Mouse (Mus musculus) thymus, postnatal 10 days (tissue): ENCODE data around the gene Muc2.

Experiments used
- DNase-seq, 2 experiments: peaks; one replicate each; pipeline ENCODE4 v3.0.0; 2021; ENCODE audit warnings: low spot score in 2 of 2

Muc2 gene

DNA sequence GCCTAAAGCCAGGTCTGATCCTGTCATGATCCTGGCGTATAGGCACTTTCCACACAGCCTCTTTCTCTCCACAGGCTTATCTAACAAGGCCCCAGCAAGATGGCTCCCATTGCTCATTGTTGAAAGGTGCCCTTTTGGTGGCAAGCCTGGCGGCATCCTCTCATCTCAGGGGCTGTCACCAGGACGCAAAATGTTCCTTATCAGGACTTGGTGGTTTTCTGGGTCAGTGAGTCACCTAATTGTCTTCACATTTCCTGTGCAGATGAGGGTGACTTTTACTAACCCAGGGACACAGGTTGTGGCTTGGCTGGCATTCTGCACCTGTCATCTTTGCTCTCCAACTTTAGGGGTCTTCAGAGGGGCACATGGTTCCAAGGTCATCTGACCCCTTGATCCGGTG lies 68.2 kb downstream of the Muc2 start:
- DNase-seq: no peak

DNA sequence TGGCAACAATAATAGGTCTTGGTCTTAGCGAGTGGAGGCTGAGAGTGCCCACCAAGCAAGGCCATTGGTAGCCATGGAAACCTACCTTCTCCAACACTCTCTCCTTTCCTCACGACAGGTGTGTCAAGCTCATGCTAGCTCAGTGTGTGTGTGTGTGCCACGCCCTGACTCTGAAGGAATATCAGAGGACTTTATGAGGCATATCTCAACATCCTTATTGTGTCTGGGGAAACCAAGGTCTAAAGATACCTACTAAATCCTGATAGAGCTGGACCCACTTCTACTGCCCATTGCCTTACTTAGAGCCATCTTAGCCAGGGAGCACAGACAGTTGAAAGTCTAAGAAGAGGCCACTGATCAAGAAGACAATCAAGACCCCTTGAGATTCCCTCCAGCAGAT lies 80.4 kb downstream of the Muc2 start:
- no peak for DNase-seq

- no peak for DNase-seq
Measured at GRCm38 (mm10) chr7:141770988-141771387, 80.8 kb downstream of the Muc2 start.

DNA sequence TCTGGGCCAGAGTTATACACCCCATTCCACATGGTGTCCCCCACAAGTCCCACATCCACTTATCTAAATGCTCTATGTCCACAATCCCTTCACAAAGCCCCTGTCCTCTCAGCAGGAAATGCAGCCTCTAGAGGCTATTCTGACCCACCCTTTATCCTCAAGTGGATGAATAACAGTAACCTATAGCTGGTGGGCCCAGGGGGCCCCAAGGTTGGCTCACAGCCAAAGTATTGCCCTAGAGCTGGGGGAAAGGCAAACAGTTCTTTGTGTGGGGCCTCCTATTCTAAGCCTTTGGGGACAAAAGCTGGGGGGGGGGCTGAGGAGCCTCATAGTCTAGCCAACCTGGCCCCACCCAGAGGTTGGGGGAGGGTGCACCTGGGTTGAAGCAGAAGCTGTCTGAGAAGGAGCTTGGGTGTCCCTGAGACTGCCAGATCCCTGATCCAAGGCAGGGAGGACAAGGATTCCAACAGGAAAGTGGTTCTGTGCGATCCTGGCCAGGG lies 82.0 kb downstream of the Muc2 start:
- no peak for DNase-seq

DNA sequence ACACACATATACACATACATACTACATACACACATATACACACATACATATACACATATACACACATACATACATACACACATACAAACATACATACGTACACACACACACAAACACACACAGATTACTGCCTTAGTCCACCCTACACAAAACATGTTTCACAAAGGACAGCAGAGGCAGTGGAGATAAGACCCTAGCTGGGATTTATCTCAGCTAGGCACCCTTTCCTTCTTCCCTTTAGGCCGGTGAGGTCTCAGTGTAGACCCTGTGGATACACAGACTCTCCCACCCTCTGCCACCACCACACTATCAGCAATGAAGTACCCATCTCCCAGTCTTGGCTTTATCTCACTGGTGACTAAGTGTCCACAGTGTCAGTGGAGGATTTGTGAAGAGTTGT lies 84.7 kb downstream of the Muc2 start:
- no peak for DNase-seq

GRCm38 (mm10) chr7:141776199-141776598 lies 86.1 kb downstream of the Muc2 start:
- no peak for DNase-seq

GRCm38 (mm10) chr7:141788677-141789452 lies 98.7 kb downstream of the Muc2 start, which contains the start of gene Muc5ac:
Gene Muc5ac, plus strand, starts transcription at chr7:141788972.
- no peak for DNase-seq

GRCm38 (mm10) chr7:141794251-141794650 lies 104.1 kb downstream of the Muc2 start:
- no peak for DNase-seq

- DNase-seq: no peak
Measured at GRCm38 (mm10) chr7:141803206-141803605, 113.1 kb downstream of the Muc2 start.
